Mouse (Mus musculus) ES-CJ7 (cell line): ENCODE measurements around the gene Scgb2b2.

ENCODE experiments used
- DNase-seq: peaks from one replicate; pipeline ENCODE4 v3.0.0; 2011; ENCODE audit warnings: low read depth, low spot score

Gene Scgb2b2

DNA sequence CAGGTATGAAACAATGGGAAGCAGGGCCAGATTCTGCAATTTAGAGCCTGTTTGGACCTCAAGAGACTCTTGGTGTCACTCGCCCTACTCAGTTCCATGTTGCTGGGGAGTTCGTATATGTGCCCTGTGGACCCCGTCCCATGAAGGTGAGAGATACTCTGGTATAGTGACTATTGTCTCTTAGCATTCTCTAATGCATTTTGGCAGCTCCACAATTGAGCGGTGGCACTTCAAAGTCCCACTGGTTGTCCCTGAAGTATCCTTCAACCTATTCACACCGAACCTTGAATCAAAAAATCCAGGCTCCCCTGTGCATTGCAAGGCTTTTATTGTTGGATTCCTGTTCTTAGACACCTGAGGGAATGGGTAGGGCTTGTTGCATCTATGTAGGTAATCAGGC is at the start of gene Scgb2b2:
TSS of gene Scgb2b2 (plus strand) at position 301 of the 400 bp plus-strand sequence.
- DNase-seq, result no peak

GRCm38 (mm10) chr7:31291721-31292120 is 1.4 kb downstream of the Scgb2b2 start, which contains the start of gene Scgb1b2:
TSS of gene Scgb1b2 (minus strand) at chr7:31291821.
- DNase-seq, result no peak
